Mouse (Mus musculus): ENCODE results near the gene Hist1h4i. TPM values are rescaled to one million over a fixed set of nuclear protein-coding genes. Genes with fewer than 3 reads are reported as not detected.
A peak's percentile ranks its signal among the peaks of the same experiment; 100 is the strongest.

The Hist1h4i gene
- total and polyA plus RNA-seq, 3 experiments: 10.4 to 1,065 TPM; not detected in 1

GRCm38 (mm10) chr13:21997821-21998220 lies 43.3 kb downstream of the Hist1h4i start:
- H3K4me3 ChIP-seq (ENCODE audit: control insufficient read depth in 1 of 2, insufficient read depth in 1 of 2, low read depth in 2 of 2, low read length in 2 of 2): no peak overlapping the region; a peak in 1 of 4 replicates

DNA sequence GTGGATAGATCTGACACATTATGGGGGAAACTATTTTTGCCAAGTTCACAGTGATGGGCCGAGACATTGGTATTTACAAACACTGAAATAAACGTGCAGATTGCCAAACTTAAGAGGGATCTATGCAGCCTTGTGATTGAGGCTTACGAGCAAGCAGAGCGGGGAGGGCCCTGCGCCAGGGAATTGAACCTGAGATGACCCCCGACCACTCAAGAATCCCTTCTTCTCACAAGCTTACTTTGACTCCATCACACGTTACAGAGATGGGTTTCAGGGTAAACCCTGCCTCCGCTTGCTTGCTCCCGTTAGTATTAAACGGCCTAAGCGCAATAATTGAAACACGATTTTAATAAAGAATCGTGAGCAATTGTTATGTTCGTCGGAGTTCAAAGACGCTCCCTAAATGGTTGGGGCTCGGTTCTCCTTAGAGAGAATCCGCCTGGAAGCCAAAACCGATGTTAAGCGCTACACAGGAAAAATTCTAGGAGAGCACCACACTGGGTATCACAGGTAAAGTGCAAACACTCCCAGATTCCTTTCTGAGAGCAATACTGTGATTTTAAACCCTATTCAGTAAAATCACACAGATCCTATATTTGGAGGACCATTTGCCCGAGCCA lies 43.9 kb downstream of the Hist1h4i start:
- H3K79me2 ChIP-seq (ENCODE audit: control insufficient read depth, insufficient read depth, low read length, poor library complexity): no peaks in the 10 kb centered on the region
- TF ChIP-seq E2F4 (IDR thresholded peaks at IDR 0.05; ENCODE audit: borderline replicate concordance, low read depth, low read length) (no peak), MXI1 (IDR thresholded peaks at IDR 0.05; ENCODE audit: low read depth, low read length) (no peak; the same call in 1 of the 2 replicates)
- peak overlapping the region; percentile 47 to 58 for H3K4me3 ChIP-seq (ENCODE audit: control insufficient read depth in 1 of 2, insufficient read depth in 1 of 2, low read depth in 2 of 2, low read length in 2 of 2)
- no peak overlapping the region for H3K27ac ChIP-seq (ENCODE audit: control insufficient read depth, low read depth, low read length)
- H3K4me1 ChIP-seq (ENCODE audit: control insufficient read depth in 1 of 2, insufficient read depth in 2 of 2, low read length in 2 of 2): peaks cover 0 to 20% of the 10 kb centered on the region in 2 experiments; a peak in 1 of 4 replicates
- H3K36me3 ChIP-seq (ENCODE audit: control insufficient read depth in 1 of 2, insufficient read depth in 2 of 2, low read length in 2 of 2): peaks cover 0 to 14% of the 10 kb centered on the region in 2 experiments; a peak in 2 of 4 replicates
- DNase-seq (ENCODE audit: low read depth, low spot score): no peak
- no peaks in the 10 kb centered on the region for H3K9me3 ChIP-seq (replicated peaks; ENCODE audit: insufficient read depth, low read length)
- peaks cover 2 to 6% of the 10 kb centered on the region in 2 experiments; a peak in 3 of 4 replicates for H3K27me3 ChIP-seq (ENCODE audit: control insufficient read depth in 1 of 2, insufficient read depth in 2 of 2, low read length in 2 of 2)
- peak overlapping the region; percentile 44; the same call in 1 of the 2 replicates for H3K9ac ChIP-seq (ENCODE audit: control insufficient read depth, low read depth, low read length, poor library complexity, severe bottlenecking)

More at GRCm38 (mm10) chr13:21997821-21998220, 43.3 kb downstream of the Hist1h4i start:
- Histone ChIP-seq H3K9ac (ENCODE audit: control insufficient read depth, low read depth, low read length, poor library complexity, severe bottlenecking) (no peak overlapping the region), H3K27me3 (ENCODE audit: control insufficient read depth in 1 of 2, insufficient read depth in 2 of 2, low read length in 2 of 2) (peaks cover 2 to 6% of the 10 kb centered on the region in 2 experiments; a peak in 3 of 4 replicates), H3K9me3 (replicated peaks; ENCODE audit: insufficient read depth, low read length) (no peaks in the 10 kb centered on the region), H3K79me2 (ENCODE audit: control insufficient read depth, insufficient read depth, low read length, poor library complexity) (no peaks in the 10 kb centered on the region), H3K36me3 (ENCODE audit: control insufficient read depth in 1 of 2, insufficient read depth in 2 of 2, low read length in 2 of 2) (peaks cover 0 to 16% of the 10 kb centered on the region in 2 experiments; a peak in 2 of 4 replicates), H3K27ac (ENCODE audit: control insufficient read depth, low read depth, low read length) (no peak overlapping the region), H3K4me1 (ENCODE audit: control insufficient read depth in 1 of 2, insufficient read depth in 2 of 2, low read length in 2 of 2) (peaks cover 0 to 23% of the 10 kb centered on the region in 2 experiments; a peak in 1 of 4 replicates)
- TF ChIP-seq SIN3A (IDR thresholded peaks at IDR 0.05; ENCODE audit: low read length): no peak
- no peak for TF ChIP-seq TCF12 (IDR thresholded peaks at IDR 0.05; ENCODE audit: low read depth, low read length)
- TF ChIP-seq ELF1 (IDR thresholded peaks at IDR 0.05; ENCODE audit: low read depth, low read length): no peak
- no peak for TF ChIP-seq GABPA (IDR thresholded peaks at IDR 0.05; ENCODE audit: low read depth, low read length)
- no peak for TF ChIP-seq NRF1 (IDR thresholded peaks at IDR 0.05; ENCODE audit: insufficient read depth, low read depth, low read length, poor library complexity, severe bottlenecking)
- TF ChIP-seq POLR2AphosphoS2 (IDR thresholded peaks at IDR 0.05; ENCODE audit: low read length): no peak
- TF ChIP-seq HCFC1 (IDR thresholded peaks at IDR 0.05; ENCODE audit: low read depth, low read length): no peak
- TF ChIP-seq CHD2 (IDR thresholded peaks at IDR 0.05; ENCODE audit: low read length): no peak
- no peak for TF ChIP-seq EP300 (IDR thresholded peaks at IDR 0.05; ENCODE audit: low read depth in 1 of 2, low read length in 2 of 2)
- no peak for TF ChIP-seq MEF2A (IDR thresholded peaks at IDR 0.05; ENCODE audit: extremely low read depth, insufficient replicate concordance, low read depth, low read length, poor library complexity, severe bottlenecking)
- no peak for TF ChIP-seq POLR2A (IDR thresholded peaks at IDR 0.05; ENCODE audit: control insufficient read depth in 1 of 2, insufficient read depth in 1 of 2, low read depth in 1 of 2, low read length in 2 of 2, poor library complexity in 1 of 2)
- TF ChIP-seq TBP (IDR thresholded peaks at IDR 0.05; ENCODE audit: low read depth, low read length): no peak
- TF ChIP-seq MAX (IDR thresholded peaks at IDR 0.05; ENCODE audit: low read length): no peak
- no peak for TF ChIP-seq KAT2A (conservative IDR thresholded peaks at IDR 0.05; ENCODE audit: low read depth, low read length)
- TF ChIP-seq NELFE (IDR thresholded peaks at IDR 0.05; ENCODE audit: low read depth, low read length): no peak
- DNase-seq (ENCODE audit: low read depth, low spot score): no peak

All from MEL (cell line).